Mouse (Mus musculus): Measurements from ENCODE around the gene Actl10.

The Actl10 gene

DNA sequence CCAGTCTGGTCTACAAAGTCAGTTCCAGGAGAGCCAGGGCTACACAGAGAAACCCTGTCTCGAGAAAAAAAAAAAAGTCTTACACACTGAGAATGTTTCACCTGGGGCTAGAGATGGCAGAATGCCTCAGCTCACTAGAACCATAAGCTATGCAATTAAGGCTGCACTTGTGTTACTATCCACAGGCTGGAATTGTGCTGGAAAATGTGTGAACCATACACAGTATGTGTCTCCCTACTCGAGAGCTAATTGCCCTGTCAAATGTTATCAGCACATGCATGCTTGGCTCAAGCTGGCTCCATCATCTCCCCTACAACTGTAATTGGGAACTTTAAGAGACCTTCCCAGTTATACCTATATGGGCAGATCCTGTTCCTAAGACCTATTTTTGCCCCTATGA lies 639 bp upstream of the Actl10 start:
- DNase-seq (ENCODE audit: low read depth, low spot score), result no peak

GRCm38 (mm10) chr2:154551927-154552326 lies 351 bp downstream of the Actl10 start:
- DNase-seq (ENCODE audit: low read depth, low spot score), result no peak

- no peak for DNase-seq (ENCODE audit: low read depth, low spot score)
Measured at GRCm38 (mm10) chr2:154552424-154552907, 890 bp downstream of the Actl10 start.

DNA sequence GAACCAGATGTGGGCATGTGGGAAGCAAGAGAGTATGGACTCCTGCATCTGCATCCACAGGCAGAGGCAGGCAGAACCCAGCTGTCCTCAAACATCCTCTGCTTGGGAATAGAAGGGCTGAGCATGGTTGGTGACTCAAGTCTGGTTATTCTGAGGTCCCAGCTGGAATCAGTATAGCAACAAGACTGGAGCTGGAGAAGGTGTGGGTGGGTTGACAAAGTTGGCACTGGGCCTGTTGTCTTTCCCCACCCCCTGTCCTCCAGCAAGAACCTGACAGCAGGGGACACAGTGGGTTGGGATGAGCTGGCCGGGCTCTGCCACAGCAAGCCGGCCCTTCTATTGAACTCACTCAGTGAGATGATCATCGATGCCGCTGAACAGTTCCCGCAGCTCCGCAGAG lies 3.7 kb downstream of the Actl10 start:
- DNase-seq (ENCODE audit: low read depth, low spot score), result no peak

DNA sequence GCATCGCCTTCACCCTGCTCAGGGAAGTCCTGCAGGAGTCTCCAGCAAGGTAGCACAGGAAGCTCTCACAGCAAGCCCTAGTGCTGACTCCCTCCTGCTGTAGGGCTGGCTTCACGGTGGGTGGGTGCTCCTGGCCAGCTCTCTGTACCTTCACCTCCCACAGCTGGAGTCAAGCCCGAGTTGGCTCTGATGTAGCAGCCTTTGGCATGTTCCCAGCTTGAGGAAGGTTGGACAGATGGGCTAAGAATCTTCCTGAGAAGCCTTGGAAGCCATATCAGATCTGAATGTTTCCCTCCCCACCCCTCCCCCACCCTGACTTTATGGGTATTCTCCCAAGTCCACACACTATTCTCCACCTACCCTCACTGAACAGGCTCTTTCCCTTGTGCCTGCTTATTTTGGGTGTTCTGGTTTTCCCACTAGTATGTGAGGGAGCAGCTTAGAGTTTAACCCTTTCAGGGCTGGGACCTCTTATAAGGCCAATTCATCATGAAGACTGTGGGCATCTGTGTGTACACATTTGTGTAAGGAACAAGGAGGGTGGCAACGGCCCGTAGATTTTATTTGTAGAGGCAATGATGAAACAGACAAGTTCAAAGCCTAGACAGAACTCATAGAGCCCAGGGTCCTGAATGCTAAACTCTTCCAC lies 5.7 kb downstream of the Actl10 start:
- DNase-seq (ENCODE audit: low read depth, low spot score), result no peak

- no peak for DNase-seq (ENCODE audit: low read depth, low spot score)
Measured at GRCm38 (mm10) chr2:154558264-154559039, 6.9 kb downstream of the Actl10 start, which contains the start of gene Necab3. Gene Necab3, minus strand, starts transcription at chr2:154558890.

DNA sequence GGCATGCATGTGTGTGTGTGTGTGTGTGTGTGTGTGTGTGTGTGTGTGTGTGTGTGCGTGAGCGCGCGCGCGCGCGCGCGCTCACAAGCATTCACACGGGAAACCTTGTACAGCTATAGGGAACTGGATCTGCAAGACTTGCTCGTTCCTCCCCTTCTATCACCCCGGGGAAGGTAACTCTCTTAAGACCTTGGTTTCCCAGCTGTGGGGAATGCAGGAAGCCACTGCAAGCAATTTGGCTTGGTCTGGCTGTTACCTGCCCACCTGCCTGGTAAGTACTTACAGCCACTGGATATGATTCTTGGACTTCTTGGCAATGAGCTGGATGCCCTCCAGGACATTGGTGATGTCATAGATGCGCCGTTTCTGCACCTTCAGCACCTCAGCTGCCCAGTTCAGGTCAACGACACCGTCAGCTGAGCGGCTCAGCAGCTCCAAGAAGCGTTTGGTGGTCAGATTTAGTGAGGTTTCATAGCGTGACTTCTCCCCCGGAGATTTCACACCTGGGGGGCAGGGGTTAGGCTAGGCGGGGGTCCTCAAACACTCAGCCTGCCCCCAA lies 12.1 kb downstream of the Actl10 start:
- no peak for DNase-seq (ENCODE audit: low read depth, low spot score)

DNA sequence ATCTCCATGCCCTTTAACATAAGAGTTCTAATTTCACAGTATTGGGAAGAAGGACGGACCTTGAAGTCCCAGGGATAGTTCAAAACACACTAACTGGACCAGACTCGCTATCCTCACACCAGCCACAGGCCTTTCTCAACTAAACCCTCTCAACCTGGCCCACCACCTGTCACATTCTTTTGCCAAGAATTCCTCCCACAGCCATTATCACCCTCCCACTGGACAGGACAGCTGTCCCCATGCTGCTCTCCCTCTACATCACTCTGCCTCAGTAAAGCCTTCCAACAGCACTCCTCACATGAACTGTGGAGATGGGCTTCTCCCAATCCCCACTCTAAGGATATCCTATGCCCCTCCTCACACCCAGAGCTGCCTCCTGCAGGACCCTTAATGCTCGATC lies 14.0 kb downstream of the Actl10 start:
- no peak for DNase-seq (ENCODE audit: low read depth, low spot score)

DNA sequence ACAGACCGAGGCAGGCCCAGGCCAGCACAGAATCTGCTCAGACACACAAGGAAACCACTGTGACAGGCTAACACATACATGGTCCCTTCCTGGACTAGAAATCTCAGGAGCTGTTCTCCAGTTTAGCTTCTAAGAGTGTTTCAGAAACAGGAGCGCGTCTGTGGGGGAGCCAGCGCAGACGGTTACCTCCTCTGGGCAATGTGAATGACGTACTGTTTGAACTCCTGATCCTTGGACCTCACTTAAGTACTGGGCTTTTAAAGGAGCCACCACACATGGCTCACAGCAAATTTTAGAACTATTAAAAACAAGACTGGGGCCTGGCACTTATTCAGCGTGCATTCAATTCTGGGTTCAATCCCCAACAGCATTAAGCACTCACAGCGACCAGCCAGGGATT lies 15.1 kb downstream of the Actl10 start:
- no peak for DNase-seq (ENCODE audit: low read depth, low spot score)

- no peak for DNase-seq (ENCODE audit: low read depth, low spot score)
Measured at GRCm38 (mm10) chr2:154567766-154568165, 16.2 kb downstream of the Actl10 start.

DNA sequence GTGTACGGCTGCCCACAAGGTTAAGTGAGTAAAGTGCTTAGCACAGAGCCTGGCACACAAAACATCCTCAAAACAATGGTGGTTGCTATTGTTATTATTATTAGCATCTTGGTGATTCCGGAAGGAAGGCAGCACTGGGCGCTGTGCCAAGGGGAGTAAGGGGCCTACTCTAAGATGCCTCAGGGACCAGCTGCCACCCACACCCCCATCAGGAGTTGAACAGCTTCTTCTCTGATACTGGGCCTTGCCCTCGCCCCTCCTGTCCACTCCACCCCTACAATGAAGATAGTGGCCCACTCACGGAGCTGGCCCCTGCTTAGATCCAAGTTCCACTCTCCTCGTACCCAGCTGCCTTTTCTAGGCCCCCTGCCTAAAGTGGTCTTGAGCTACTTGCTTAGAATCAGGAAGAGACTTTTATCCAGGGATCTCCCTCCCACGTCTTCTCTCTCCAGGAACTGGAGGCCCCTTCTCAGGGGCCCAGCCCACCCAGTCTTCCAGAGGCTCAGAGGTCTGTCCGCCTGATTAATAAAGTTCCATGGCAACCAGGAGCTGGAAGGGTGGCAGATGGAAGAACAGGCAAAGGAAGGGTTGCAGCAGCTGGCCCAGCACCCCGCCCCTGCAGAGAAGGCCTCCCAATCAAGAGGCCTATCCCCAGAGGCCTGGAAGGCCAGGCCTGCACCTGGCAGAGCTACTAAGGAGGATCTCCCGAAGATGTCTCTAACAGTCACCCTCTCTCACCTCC lies 16.9 kb downstream of the Actl10 start:
- DNase-seq (ENCODE audit: low read depth, low spot score), result no peak

- peak; percentile 92 for DNase-seq (ENCODE audit: low read depth, low spot score)
Measured at GRCm38 (mm10) chr2:154569071-154569748, 17.6 kb downstream of the Actl10 start.

DNA sequence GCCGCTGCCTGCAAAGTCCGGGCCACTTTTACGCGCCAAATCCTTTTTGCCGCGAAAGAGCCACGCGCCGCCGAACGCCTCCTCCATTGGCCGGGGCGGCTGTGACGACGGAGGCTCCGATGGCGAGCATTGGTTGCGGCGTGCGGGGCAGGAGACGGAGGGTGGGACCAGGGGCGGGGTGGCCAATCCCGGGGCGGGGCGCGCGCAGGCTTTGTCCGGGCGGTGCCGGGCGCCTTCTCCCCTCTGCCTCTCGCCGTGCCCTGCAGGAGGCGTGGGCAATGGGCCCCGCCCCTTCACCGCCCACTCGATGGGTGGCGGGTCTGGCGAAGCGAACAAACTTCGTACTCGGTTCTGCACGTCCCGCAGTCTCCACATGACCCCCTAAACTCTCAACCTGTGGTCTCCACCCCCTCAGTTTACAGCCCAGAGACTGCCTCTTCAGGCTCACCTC lies 18.3 kb downstream of the Actl10 start, which contains the start of gene E2f1:
Gene E2f1, minus strand, starts transcription at position 57 of the 451 bp plus-strand sequence.
- DNase-seq (ENCODE audit: low read depth, low spot score), result peak; percentile 99

DNA sequence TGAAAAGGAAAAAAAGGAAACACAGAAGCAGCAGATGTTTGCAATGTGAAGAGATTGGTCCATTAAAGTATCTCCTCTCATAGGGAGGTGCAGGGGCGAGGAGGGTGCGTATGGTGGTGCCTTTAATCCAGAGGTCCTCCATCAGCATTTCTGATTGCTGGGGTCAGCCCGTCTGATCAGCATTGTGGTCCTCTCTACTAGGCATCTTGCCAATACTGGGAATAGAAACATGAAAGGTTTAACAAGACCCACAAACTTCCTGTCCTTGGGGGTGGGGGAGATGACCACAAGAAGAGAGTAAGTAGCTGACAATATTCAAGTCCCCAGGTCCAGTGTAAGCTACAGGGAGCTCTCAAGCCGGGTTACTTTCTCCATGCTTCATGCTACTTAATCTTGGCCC lies 19.1 kb downstream of the Actl10 start:
- DNase-seq (ENCODE audit: low read depth, low spot score), result peak; percentile 66

- DNase-seq (ENCODE audit: low read depth, low spot score), result peak; percentile 61
Measured at GRCm38 (mm10) chr2:154571266-154571665, 19.7 kb downstream of the Actl10 start.

DNA sequence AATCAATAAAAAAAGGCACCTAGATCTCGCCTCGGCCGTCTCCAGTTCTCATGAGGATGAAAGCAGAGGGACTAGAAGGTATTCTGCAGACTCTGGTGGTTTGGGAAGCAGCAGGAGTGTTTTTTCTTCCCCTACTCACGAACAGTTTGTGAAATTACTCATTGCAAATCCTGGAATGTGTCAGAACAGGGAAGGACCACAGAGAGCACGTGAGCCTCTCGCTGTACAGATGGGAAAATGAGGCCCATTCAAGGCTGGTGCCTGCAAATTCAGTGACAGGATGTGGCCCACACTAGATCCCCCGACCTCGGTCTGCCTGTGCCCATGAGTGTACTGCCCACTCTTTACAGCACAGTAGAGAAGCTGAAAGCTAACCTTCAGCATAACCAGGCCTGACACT lies 20.4 kb downstream of the Actl10 start:
- no peak for DNase-seq (ENCODE audit: low read depth, low spot score)

DNA sequence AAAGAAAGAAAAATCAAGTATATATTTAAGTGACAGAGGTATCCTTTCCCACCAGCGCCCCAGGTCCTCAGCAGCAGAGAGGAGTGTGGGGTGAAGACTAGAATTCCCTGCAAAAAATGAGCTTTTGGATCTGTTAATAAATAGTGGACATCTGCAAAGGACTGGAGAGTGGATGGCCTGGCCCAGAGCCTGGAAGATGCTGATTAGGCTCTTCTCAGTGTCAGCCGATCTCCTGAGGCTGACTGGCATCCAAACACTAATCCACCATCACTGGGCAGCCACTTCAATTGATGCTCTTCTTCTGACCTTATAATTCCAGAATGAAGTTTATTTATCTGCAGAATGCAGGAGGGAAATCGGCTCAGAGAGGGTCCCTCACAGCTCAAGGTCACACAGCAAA lies 21.4 kb downstream of the Actl10 start:
- no peak for DNase-seq (ENCODE audit: low read depth, low spot score)

GRCm38 (mm10) chr2:154574271-154574670 lies 22.7 kb downstream of the Actl10 start:
- DNase-seq (ENCODE audit: low read depth, low spot score), result peak; percentile 94

DNA sequence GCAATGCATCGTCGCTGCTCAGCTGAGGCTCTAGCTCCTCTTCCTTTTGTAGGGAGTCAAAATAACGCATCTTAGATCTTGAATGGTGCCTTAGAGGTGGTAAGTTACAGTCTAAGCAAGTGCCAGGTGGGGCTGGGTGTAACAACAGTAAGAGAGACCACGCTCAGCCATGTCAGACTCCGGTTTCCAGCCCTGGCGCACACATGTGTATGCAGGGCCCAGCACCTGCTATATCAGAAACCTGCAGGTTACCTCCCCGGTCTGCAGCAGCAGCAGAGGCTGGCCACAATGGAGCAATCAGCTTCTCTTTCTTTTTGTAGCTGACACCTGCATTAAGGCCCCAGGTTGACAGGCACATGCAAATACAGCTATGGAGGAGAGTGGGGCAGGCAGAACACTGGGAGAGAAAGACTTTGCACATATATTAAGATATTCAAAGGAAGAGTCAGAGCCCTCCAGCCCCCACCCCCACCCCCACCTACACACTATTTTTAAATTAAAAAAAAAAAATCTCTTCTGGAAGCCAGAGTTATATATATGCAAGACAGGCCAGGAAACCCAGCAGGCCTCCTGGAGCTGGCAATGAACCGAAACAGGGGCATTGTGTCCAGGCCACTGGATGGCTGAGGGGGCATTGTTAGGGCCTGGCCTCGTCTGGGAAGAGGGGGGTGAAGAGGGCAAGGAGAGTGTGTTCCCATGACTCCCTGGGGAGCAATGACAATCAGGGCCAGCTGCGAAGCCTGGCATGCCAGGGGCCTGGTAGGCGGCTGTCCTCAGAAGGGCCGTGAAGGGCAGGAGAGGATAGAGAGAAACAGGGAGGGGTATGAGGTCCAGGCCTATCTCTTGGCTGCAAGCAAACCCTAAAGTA lies 25.5 kb downstream of the Actl10 start:
- DNase-seq (ENCODE audit: low read depth, low spot score), result peak; percentile 88

- peak; percentile 24 for DNase-seq (ENCODE audit: low read depth, low spot score)
Measured at GRCm38 (mm10) chr2:154577744-154578067, 26.1 kb downstream of the Actl10 start.

Data from A20 (cell line).